Mouse (Mus musculus) embryo, embryonic 11.5 days (tissue): ENCODE results near the gene Klhl31.

Experiments
- DNase-seq: peaks from one replicate; pipeline ENCODE4 v3.0.0-alpha.2; 2012; ENCODE audit warnings: low read depth, low spot score

The Klhl31 gene

GRCm38 (mm10) chr9:77623318-77624050, 12.8 kb upstream of the Klhl31 start:
- DNase-seq = no peak

GRCm38 (mm10) chr9:77624171-77624570, 12.1 kb upstream of the Klhl31 start:
- no peak for DNase-seq

GRCm38 (mm10) chr9:77628676-77629075, 7.6 kb upstream of the Klhl31 start:
- DNase-seq = no peak

GRCm38 (mm10) chr9:77629708-77630107, 6.6 kb upstream of the Klhl31 start:
- DNase-seq = no peak

GRCm38 (mm10) chr9:77630764-77631163, 5.5 kb upstream of the Klhl31 start:
- no peak for DNase-seq

GRCm38 (mm10) chr9:77632432-77632831, 3.9 kb upstream of the Klhl31 start:
- DNase-seq = no peak

- DNase-seq = no peak
Measured at GRCm38 (mm10) chr9:77636003-77636402, 297 bp upstream of the Klhl31 start.

GRCm38 (mm10) chr9:77637357-77637756, 1.1 kb downstream of the Klhl31 start:
- no peak for DNase-seq

GRCm38 (mm10) chr9:77645176-77645575, 8.9 kb downstream of the Klhl31 start:
- no peak for DNase-seq

GRCm38 (mm10) chr9:77651847-77652246, 15.5 kb downstream of the Klhl31 start:
- no peak for DNase-seq

- DNase-seq = no peak
Measured at GRCm38 (mm10) chr9:77653907-77654306, 17.6 kb downstream of the Klhl31 start.

GRCm38 (mm10) chr9:77655181-77655934, 19.1 kb downstream of the Klhl31 start:
- DNase-seq = peak; percentile 22

- DNase-seq = peak; percentile 60
Measured at GRCm38 (mm10) chr9:77655935-77656288, 19.6 kb downstream of the Klhl31 start.

GRCm38 (mm10) chr9:77662917-77663316, 26.6 kb downstream of the Klhl31 start:
- DNase-seq = no peak

GRCm38 (mm10) chr9:77670095-77670494, 33.8 kb downstream of the Klhl31 start:
- DNase-seq = no peak

GRCm38 (mm10) chr9:77671004-77671403, 34.7 kb downstream of the Klhl31 start:
- DNase-seq = no peak

GRCm38 (mm10) chr9:77673218-77673617, 36.9 kb downstream of the Klhl31 start:
- no peak for DNase-seq

- DNase-seq = no peak
Measured at GRCm38 (mm10) chr9:77673986-77674385, 37.7 kb downstream of the Klhl31 start.

GRCm38 (mm10) chr9:77684938-77685337, 48.6 kb downstream of the Klhl31 start:
- DNase-seq = no peak

- no peak for DNase-seq
Measured at GRCm38 (mm10) chr9:77685825-77686500, 49.7 kb downstream of the Klhl31 start.

- DNase-seq = no peak
Measured at GRCm38 (mm10) chr9:77692707-77693106, 56.4 kb downstream of the Klhl31 start.

- no peak for DNase-seq
Measured at GRCm38 (mm10) chr9:77693405-77693804, 57.1 kb downstream of the Klhl31 start.

GRCm38 (mm10) chr9:77695586-77695985, 59.3 kb downstream of the Klhl31 start:
- DNase-seq = no peak
